Mouse (Mus musculus) retina, adult 2 months (tissue): ENCODE data around the gene Tmem104.

Experiments used
- DNase-seq: peaks from one replicate; pipeline ENCODE4 v3.0.0-alpha.2; 2012; ENCODE audit warnings: low read depth, low spot score

Tmem104 gene

GRCm38 (mm10) chr11:115166776-115167175 is 20.5 kb upstream of the Tmem104 start:
- DNase-seq, result no peak

GRCm38 (mm10) chr11:115167631-115168249 is 19.5 kb upstream of the Tmem104 start:
- DNase-seq, result no peak

DNA sequence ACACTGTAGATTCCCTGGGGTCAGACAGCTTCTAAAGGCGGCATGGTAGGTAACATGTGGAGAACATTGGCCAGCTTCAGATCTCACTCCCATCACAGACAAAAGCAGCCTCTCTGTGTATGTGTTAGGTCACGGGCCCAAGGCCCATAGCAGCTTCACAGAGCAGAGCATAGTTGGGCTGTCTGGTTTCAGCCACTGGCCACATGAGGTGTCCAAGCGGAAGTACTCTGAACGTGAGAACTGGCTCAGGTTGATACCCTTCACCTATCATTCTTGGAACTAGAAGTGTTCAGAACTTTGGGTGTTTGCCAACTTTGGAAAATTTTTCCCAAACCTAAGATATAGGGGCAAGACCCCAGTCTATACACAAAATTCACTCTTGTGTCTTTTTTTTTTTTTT is 17.9 kb upstream of the Tmem104 start:
- DNase-seq, result no peak

DNA sequence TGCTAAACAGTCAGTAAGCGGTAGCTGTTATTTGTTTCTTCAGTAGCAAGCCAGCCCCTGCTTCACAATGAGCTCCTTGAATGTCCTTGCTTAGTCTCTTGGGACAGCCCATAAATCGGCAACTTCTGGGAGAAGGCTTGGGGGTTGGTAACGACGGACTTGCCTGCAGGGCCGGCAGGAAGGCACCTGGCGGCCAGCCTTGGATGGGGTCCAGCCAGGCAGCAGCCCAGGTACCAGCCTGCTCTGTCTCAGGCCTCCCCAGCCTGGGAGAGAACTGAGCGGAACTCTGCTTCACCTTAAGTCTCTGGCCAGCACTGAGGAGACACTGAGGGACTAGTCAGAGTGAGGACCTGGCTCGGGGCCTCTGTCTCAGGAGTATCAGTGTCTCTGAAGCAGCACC is 16.2 kb upstream of the Tmem104 start:
- DNase-seq, result no peak

DNA sequence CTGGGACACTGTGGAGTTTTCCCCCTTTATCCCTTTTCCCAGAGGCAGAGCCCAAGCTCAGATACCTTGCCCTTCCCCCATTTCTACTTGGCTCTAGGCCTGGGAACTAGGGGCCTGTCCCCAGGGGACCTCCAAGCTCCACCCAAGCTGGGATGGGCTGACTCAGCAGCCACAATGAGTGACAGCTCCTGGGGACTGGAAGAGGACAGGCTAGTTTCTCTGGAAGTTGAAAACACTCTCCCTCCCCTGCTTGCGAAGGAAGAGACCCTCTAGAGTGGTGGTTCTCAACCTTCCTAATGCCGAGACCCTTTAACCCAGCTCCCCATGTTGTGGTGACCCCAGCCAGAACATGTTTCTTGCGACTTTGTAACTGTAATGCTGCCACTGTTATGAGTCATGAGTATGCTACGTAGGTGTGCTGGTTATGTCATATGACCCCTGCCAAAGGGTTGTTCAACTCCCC is 14.4 kb upstream of the Tmem104 start:
- no peak for DNase-seq

DNA sequence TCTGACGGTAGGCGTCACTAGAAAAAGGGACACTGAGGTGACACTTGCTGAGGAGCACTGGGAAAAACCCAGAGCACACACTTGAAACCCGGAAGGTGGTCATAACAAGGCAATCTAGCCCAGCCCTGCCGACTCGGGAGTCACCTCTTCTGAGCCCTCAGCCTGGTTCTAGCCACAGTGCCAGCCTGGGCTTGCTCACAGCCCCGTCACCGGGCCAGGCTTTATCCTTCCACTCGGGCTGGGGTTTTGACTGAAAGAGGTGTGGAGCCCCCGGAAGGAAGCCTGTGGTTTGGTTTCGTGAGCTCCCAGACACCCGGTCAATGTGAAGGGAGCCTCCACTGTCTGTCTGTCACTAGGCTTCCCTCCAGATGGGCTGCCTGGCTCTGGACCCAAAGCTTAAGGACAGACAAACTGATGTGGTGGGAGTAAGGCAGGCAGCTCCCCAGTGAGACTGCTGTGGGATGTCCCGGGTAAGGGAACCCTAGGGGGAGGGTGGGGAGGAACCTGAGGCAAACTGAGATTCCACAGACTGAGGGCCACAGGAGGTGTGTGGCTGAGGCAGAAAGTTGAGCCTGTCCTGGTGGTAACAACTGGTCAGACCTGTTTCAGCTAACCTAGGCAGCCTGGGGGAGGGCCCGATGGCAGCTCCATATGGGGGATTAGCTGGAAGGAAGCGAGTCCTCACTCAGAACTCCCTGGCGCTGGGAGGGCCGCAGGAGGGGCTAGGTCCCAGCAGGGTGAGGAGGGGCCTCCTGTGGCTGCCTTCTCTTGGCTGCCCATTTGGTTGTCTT is 13.5 kb upstream of the Tmem104 start:
- DNase-seq, result no peak

DNA sequence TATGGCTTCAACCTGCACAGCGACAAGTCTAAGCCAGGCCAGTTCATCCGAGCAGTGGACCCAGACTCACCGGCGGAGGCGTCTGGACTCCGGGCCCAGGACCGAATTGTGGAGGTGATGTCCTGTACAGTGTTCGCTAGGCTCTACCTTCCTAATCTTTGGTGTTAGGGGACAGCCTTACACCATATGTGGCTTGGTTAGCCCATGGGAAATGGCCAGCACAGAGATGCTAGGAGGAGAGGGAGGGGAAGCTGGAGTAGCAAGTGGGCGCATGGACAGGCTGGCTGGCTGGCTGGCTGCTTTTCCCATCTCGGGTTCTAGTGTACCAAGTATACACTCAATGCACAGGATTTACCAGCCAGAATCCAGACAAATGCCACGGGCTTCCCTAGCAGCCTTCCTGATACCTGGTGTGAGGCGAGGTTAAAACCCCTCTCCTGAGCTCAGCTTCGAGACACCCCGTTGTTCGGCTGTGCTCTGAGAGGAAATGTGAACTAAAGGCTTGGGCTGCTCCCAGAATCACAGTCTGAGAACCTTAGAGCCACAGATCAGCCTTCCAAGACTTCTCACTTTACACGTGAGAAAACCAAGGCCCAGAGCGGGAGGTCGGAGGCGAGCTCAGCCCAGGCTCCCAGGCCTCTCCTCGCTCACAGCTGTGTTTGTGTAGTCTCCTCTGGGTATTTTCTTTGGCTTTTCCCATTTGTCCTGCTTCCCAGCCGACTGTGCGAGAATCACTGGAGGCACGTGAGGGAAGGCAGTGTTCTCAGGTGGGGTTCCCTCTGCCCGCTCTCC is 10.7 kb upstream of the Tmem104 start:
- no peak for DNase-seq

DNA sequence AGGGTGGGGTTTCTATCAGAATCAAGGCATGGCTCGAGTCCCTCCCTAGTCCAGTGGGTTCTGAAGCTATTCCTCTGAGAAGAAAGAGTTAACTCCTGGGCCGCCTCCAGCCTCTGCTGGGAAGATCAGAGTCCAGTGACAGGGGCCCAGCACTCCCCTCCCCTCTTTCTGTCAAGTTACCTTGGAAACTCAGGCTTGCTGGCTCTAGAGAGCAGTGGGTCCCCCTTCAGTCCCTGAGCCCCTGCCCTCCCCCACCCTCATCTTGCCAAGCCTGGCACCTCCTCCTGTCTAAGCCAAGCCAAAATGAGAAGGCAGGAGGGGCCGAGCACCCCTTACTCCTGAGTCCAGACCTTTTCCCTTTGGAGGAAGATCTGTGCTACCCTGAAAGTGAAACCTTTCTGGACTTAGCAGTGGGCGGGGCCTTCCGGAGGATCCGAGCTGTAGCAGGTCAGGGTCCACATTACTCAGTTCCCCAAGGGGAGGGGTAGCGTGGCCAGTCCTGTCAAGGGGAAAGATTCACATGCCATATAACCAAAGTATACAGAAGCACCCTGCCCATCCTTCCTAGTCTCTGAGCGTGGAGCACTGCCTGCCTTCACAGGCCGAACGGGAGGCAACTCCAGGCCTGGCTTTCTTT is 9.6 kb upstream of the Tmem104 start:
- DNase-seq, result no peak

DNA sequence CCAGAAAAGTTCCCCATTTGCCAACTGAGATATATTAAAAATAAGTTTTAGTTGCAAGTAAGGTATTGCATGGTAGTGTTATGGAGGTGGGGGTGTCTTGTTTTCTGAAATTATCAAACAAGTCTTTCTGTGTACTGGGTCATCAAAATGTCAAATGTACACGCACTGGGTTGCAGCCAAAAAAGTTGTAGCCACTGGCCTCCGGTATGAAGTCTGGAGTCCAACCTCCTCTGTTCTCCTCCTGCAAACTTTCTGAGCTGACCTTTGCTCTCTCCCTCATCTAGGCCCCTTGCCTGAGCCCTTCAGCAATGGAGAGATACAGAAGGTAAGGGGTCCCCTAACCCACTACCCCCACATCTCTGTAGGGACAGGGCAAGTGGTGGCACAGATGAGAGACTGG is 8.5 kb upstream of the Tmem104 start:
- DNase-seq, result no peak

DNA sequence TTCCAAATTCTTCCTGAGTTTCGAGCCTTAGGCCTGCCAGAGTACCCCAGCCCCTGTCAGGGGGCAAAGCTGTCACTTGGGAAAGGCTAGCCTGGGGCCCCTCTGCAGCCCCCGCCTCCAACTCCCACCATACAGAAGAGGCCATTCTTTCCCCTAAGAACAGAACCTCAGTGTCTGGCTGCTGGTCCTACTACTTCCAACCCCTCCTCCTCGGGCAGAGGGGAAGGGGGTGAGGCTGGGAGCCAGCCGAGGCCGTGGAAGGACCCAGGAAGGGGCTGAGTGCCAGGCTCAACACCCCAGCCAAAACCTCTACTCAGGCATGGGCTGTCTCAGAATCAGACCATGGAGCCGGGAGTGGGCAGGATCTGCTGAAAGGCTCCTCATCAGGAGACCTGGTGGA is 8.1 kb upstream of the Tmem104 start:
- DNase-seq, result no peak

DNA sequence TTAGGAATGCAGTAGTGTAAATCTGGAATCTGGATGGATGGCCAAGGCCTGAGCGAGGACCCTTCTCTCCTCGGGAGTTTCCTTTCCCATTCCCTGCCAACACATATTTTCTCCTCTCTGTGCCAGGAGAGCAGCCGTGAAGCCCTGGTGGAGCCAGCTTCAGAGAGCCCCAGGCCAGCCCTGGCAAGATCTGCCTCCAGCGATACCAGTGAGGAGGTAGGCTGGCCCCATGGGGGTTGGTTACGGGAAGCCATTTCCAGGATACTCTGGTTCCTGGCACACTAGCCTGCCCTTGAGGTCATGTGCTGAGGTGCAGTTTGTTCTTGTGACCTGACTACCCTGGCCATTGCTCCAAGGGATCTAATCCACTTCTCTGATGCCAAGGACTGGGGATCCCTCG is 7.4 kb upstream of the Tmem104 start:
- no peak for DNase-seq

DNA sequence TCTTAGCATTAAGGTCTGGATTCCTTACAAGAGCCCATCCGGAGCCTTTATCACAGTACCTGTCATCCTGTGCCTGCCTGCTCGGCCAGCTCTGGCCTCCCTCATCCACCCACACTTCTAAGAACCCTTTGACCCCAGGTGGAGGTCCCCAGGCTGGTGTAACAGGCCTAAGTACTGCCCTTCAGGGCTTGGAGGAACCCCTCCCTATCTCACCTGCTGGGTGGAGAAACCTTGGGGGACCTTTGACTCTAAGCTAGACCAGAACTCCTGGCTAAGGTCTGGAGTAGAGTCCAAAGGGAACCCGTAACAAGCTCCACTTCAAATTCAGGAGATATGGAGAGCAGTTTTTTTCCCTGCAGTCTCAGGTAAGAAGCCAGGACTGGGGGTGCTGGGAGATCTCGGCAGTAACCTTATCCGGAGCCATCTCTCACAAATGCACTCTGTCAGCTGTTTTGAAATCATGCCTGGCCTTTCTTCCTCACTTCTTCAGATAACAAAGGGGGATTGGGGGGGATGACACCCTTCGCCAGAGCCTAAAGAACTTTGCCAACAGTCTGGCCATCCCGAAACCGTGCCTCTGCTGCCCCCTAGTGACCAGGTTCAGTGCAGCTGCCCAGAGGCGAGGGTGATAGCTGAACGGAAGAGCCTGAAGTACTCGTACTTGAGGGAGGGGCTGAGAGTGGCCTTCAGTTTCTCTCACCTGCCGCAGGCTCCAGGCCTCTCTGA is 5.2 kb upstream of the Tmem104 start:
- peak; percentile 48 for DNase-seq

DNA sequence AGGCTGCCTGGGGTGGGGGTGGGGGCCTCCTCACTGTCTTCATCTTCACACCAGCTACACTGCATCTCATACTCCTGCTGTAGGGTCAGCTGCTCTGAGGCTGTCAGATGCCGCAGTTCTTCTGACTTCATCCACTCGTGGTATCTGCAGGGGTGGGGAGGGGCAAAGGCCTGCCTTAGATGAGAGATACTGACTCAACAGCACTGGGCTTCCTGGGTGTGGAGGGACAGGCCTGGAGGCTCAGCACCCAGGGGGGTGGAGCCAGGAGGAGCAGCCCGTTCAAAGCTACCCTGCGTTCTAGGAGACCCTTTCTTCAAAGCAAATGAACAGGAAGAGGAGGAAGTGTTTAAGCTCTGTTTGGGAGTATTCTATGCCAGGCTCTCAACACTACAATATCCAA is 2.3 kb upstream of the Tmem104 start:
- no peak for DNase-seq

- no peak for DNase-seq
Measured at GRCm38 (mm10) chr11:115187693-115188092, 406 bp downstream of the Tmem104 start, which contains the start of gene Nat9. Gene Nat9 (minus strand): TSS chr11:115187859.

DNA sequence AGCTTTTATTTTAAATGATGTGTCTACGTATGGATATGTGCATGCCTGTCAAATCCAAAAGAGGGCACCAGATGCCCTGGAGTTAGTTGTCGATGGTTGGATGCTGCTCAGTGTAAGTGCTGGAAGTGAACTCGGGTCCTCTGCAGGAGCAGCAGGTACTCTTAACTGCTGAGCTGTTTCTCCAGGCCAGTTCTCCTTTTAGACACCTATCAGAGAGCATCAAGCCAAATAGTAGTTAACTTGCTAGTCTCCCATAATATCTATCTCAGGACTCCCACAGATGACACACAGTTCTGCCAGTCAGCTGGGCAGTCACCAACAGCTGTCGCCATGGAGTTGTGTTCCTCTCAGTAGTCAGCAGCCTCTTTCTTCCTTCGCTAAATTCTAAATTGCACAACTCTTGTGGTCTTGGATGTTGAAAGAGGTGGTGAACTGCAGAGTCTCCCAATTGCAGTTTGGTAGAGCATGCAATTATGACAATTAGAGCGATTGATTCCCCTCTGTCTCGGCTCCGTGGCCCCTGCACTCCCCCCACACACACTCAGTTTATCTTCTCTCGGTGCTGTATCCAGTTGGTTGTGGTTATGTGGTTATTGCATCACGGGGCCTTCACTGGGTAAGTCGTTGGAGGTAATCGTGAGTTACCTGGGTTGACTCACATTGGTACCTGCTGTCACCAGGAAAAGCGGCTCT is 1.4 kb downstream of the Tmem104 start:
- DNase-seq, result no peak

DNA sequence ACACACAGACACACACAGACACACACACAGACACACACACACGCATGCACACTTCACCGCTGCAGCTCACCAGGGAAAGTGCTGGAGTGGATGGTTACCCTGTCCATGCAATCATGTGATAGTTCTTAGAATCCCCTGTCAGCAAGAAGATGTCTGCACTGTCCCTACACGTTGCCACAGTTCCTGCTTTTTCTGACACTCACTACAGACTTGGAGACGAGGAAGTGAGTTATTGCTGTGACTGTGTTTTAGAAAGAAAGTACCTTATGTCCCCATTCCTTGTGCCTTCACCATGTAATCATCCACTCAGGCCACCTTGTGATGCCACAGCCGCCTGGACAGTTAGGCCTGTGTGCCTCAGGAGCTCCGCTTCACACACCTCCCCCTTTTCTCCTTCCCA is 2.0 kb downstream of the Tmem104 start:
- DNase-seq, result no peak

DNA sequence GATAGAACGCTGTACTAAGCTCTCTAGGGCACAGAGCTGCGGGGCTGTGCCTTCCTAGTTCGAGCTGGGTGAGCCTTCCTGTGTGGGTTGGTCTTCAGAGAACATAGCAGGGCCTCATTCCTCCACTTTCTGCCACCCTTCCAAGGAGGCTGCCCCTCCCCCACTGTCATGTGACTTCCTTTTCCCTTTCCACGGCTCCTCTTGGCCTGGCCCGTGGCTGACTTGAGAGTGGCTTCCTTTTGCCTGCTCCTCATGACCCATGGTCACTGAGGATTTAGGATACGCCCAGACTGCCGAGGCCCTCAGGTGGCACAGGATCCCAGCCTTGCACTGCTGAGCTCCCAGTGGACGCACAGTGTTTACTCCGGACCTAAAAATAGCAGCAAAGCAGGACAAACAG is 4.9 kb downstream of the Tmem104 start:
- DNase-seq, result no peak

GRCm38 (mm10) chr11:115194693-115195092 is 7.4 kb downstream of the Tmem104 start:
- DNase-seq, result no peak

DNA sequence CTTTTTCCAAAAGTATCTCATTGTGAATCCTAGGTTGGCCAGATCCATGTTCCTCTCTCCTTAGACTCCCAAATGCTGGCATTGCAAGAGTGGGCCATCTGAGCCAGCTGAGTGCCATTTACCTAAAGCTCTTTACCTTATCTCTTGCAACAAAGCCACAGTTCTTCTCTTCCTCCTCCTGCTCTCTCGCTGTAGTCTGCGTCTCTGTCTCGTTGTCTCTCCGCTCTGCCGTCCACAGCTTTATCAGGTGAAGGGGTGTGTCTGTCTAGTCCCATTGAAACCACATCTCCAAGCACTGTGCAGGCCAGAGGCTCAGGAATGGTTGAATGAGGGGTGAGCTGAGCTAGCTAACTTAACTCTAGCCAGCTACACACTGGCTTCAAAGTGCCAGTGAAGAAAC is 8.6 kb downstream of the Tmem104 start:
- no peak for DNase-seq

DNA sequence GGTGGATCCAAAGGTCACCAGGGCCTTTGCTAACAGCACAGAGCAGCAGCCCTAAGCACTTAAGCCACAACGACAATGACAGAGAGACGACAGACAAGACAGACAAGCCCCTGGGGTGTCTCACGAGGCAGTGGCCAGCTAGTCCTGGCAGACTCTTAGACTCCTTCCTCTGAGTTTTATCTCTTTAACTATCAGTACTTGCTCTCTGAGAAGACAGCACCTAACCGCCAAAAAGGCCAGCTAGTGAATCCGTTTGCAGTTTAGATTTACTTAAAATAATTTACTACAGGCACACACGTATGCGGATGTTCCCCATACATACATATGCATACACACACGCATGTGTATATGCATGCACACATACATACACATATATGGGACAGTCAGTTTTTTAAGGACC is 10.3 kb downstream of the Tmem104 start:
- DNase-seq, result no peak

DNA sequence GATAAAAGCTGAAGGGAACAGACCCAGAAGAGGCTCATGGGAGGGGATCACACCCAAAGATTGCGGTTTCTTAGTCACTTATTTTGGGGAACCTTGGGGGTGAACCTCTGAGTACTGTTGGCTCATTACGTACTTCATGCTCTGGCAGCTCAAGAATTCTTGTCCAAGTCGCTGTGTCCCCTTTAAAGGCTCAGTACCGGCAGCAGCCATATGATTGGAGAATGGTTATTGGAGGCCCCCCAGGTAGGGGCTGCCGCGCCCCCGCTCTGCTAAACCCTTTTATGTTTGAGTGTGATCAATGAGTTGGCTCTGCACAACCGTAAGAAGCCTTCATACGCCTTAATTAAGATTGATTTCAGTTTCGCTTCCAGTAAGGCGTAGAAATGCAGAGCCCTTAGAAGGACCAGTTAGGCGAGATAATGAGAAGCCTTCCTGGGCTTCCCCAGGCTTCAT is 11.7 kb downstream of the Tmem104 start:
- DNase-seq, result no peak
